Mouse (Mus musculus): ENCODE data around the gene Irgm1. TPM values are rescaled to one million over a fixed set of nuclear protein-coding genes. Genes with fewer than 3 reads are reported as not detected.

Irgm1 gene
- polyA plus RNA-seq, 1 experiment from 2014 or later: 15.0 TPM

GRCm38 (mm10) chr11:48815851-48816250, 55.6 kb downstream of the Irgm1 start:
- Histone ChIP-seq H3K9ac (ENCODE audit: low read depth, low read length) (0 out of 2 replicates have a peak overlapping the region, but pooled peaks have one; percentile 87), H3K4me2 (replicated peaks; ENCODE audit: low read depth) (peak overlapping the region; percentile 87), H3K27ac (ENCODE audit: low read depth, low read length) (no peak overlapping the region), H3K36me3 (ENCODE audit: control insufficient read depth, insufficient read depth) (peaks cover 18% of the 10 kb centered on the region), H3K27me3 (replicated peaks; ENCODE audit: control insufficient read depth, insufficient read depth, low read length) (no peaks in the 10 kb centered on the region), H3K9me3 (ENCODE audit: control insufficient read depth) (no peaks in the 10 kb centered on the region), H3K4me3 (ENCODE audit: low read depth, low read length) (peak overlapping the region; percentile 72), H3K4me1 (replicated peaks; ENCODE audit: control insufficient read depth, insufficient read depth, low read length) (peaks cover 13% of the 10 kb centered on the region; the same call in 1 of the 2 replicates)
- no peak for ATAC-seq
- TF ChIP-seq CTCF (IDR thresholded peaks at IDR 0.05; ENCODE audit: low read depth): no peak
- WGBS: 64% methylated on average over 16 of the region's 16 CpGs

DNA sequence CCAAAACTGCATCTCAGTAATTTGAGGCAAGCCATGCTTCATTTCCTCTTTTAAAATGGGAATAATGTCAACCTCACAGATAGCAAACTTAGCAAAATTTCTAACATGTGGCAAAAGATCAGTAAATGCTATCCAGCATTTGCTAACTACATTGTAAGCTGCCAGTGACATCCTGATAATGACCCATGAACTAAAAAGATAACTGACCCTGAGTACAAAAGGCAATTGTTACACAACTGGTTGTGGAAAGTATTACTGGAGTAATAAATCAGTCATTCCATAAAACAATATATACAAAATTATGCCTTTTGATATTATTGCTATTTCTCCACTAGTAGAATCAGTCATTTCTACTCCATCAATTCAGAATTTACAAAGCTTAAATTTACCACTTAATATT, 57.7 kb downstream of the Irgm1 start:
- no peak overlapping the region for H3K4me3 ChIP-seq (ENCODE audit: low read depth, low read length)
- H3K36me3 ChIP-seq (ENCODE audit: control insufficient read depth, insufficient read depth): peaks cover 38% of the 10 kb centered on the region
- H3K9me3 ChIP-seq (ENCODE audit: control insufficient read depth): no peaks in the 10 kb centered on the region
- H3K4me2 ChIP-seq (replicated peaks; ENCODE audit: low read depth): no peak overlapping the region
- no peak overlapping the region for H3K9ac ChIP-seq (ENCODE audit: low read depth, low read length)
- no peak overlapping the region for H3K27ac ChIP-seq (ENCODE audit: low read depth, low read length)
- H3K27me3 ChIP-seq (replicated peaks; ENCODE audit: control insufficient read depth, insufficient read depth, low read length): no peaks in the 10 kb centered on the region
- H3K4me1 ChIP-seq (replicated peaks; ENCODE audit: control insufficient read depth, insufficient read depth, low read length): peaks cover 13% of the 10 kb centered on the region; the same call in 1 of the 2 replicates
- TF ChIP-seq CTCF (IDR thresholded peaks at IDR 0.05; ENCODE audit: low read depth): no peak
- no peak for ATAC-seq

Other genes with a start within 250 kb of the Irgm1 start
- gene Rack1, start 71.4 kb downstream of the Irgm1 start, polyA plus RNA-seq (2015; fragmentation: Nextera tagmentation; extraction: Ambion mirVana): 435 and 447 TPM in 2 replicates
- 4.0 and 4.2 TPM in 2 replicates for gene Trim41, start 54.3 kb downstream of the Irgm1 start, polyA plus RNA-seq (2015; fragmentation: Nextera tagmentation; extraction: Ambion mirVana)
- gene Trim7, start 45.5 kb downstream of the Irgm1 start, polyA plus RNA-seq (2015; fragmentation: Nextera tagmentation; extraction: Ambion mirVana): 0.38 and 0.56 TPM in 2 replicates
- gene Gm12184, start 45.0 kb downstream of the Irgm1 start, polyA plus RNA-seq (2015; fragmentation: Nextera tagmentation; extraction: Ambion mirVana): 5.0 and 5.3 TPM in 2 replicates
- 2.7 and 3.1 TPM in 2 replicates for gene Gm5431, start 30.5 kb upstream of the Irgm1 start, polyA plus RNA-seq (2015; fragmentation: Nextera tagmentation; extraction: Ambion mirVana)
- gene Psme2b, start 74.5 kb upstream of the Irgm1 start, polyA plus RNA-seq (2015; fragmentation: Nextera tagmentation; extraction: Ambion mirVana): 8.4 and 9.5 TPM in 2 replicates
- gene Olfr56, start 107.2 kb upstream of the Irgm1 start, polyA plus RNA-seq (2015; fragmentation: Nextera tagmentation; extraction: Ambion mirVana): 0.30 and 0.33 TPM in 2 replicates
- 0.43 and 0.48 TPM in 2 replicates for gene 9930111J21Rik1, start 107.7 kb upstream of the Irgm1 start, polyA plus RNA-seq (2015; fragmentation: Nextera tagmentation; extraction: Ambion mirVana)
- 0.04 TPM in 1 of 2 replicates, not detected in the other for gene Gm12185, start 120.5 kb upstream of the Irgm1 start, polyA plus RNA-seq (2015; fragmentation: Nextera tagmentation; extraction: Ambion mirVana)
- gene Tgtp1, start 122.5 kb upstream of the Irgm1 start, polyA plus RNA-seq (2015; fragmentation: Nextera tagmentation; extraction: Ambion mirVana): 5.2 and 5.4 TPM in 2 replicates
- gene 9930111J21Rik2, start 179.6 kb upstream of the Irgm1 start, polyA plus RNA-seq (2015; fragmentation: Nextera tagmentation; extraction: Ambion mirVana): 0.48 and 0.61 TPM in 2 replicates
- 2.7 and 2.8 TPM in 2 replicates for gene Tgtp2, start 192.5 kb upstream of the Irgm1 start, polyA plus RNA-seq (2015; fragmentation: Nextera tagmentation; extraction: Ambion mirVana)
- gene Ifi47, start 204.9 kb upstream of the Irgm1 start, polyA plus RNA-seq (2015; fragmentation: Nextera tagmentation; extraction: Ambion mirVana): 29.2 and 29.5 TPM in 2 replicates
- 0.04 TPM in 1 of 2 replicates, not detected in the other for gene Olfr1396, start 243.2 kb upstream of the Irgm1 start, polyA plus RNA-seq (2015; fragmentation: Nextera tagmentation; extraction: Ambion mirVana)